Mouse (Mus musculus) heart, adult 2 months (tissue): ENCODE results near the gene Ipmk.

ENCODE experiments used
- CTCF ChIP-seq: fragments of 200-600 bp; IDR thresholded peaks from 2 replicates; pipeline ENCODE4 v1.8.1; 2022; ENCODE audit warnings: antibody characterized with exemption, mild to moderate bottlenecking, moderate library complexity
- POLR2A ChIP-seq: fragments of 200-500 bp; IDR thresholded peaks from 2 replicates; pipeline ENCODE4 v1.6.1; 2011; ENCODE audit warnings: mild to moderate bottlenecking, low read depth, low read length, control low read depth; ENCODE audit not compliant: insufficient read depth

DNA sequence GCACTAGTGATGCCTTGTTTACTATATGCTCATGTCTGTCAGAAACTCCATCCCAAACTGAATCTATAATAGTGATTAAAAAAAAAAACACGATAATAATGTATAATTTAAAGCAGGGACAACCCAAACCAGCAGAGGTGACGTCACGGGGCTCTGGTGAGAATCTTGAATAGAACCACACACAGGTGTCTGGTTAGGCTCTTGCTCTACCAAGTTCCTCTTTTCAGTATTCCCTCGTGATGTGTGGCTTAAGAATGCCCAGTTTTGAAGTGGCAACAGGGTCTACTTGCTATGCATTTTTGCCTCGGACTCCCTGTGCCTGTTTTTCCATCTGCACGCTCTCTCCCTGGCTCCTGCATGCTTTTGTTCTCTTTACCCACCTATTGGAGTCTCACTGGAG is 124.5 kb downstream of the Ipmk start:
- TF ChIP-seq POLR2A: no peak
- TF ChIP-seq CTCF: no peak
